Mouse (Mus musculus): ENCODE results near the gene Relt. TPM values are rescaled to one million over a fixed set of nuclear protein-coding genes. Genes with fewer than 3 reads are reported as not detected.

Relt gene
- total and polyA plus RNA-seq, 3 experiments = 24.5 to 31.1 (median 29.9) TPM

GRCm38 (mm10) chr7:100902451-100903137 is 39.3 kb upstream of the Relt start:
- H3K4me1 ChIP-seq (ENCODE audit: control insufficient read depth in 1 of 2, insufficient read depth in 2 of 2) = peaks cover 0 to 21% of the 10 kb centered on the region in 2 experiments; a peak in 2 of 4 replicates
- no peak overlapping the region for H3K4me2 ChIP-seq (ENCODE audit: insufficient read depth, low read depth, poor library complexity, severe bottlenecking)
- H3K27ac ChIP-seq (ENCODE audit: insufficient read depth, low read depth) = no peak overlapping the region
- dilution Hi-C loops (cut with MboI; ENCODE audit: extremely low pct_ligation_motif_present, extremely low pct_unique_long_range_greater_than_20kb, low sequenced_read_pairs) (no loop called here), in situ Hi-C loops (cut with MboI; ENCODE audit: low pct_ligation_motif_present, low pct_unique_long_range_greater_than_20kb, low sequenced_read_pairs) (no loop called here)
- H3K79me2 ChIP-seq (replicated peaks; ENCODE audit: control insufficient read depth, extremely low read depth, insufficient read depth, poor library complexity, severe bottlenecking) = no peaks in the 10 kb centered on the region
- no peak overlapping the region for H3K9ac ChIP-seq (ENCODE audit: insufficient read depth, low read depth)
- DNase-seq (ENCODE audit: extremely low read depth) = no peak
- no peaks in the 10 kb centered on the region for H3K9me3 ChIP-seq (replicated peaks; ENCODE audit: low read length)
- no peaks in the 10 kb centered on the region for H3K36me3 ChIP-seq (replicated peaks in 1 of 2; ENCODE audit: control insufficient read depth in 1 of 2, insufficient read depth in 1 of 2, low read length in 1 of 2)
- no peak overlapping the region for H3K4me3 ChIP-seq (replicated peaks in 1 of 3; ENCODE audit: low read depth in 2 of 3, low read length in 2 of 3, poor library complexity in 1 of 3)
- TF ChIP-seq JUND (conservative IDR thresholded peaks at IDR 0.05; ENCODE audit: low read depth, low read length) (no peak), CTCF (conservative IDR thresholded peaks at IDR 0.05 in 1 of 2, IDR thresholded peaks at IDR 0.05 in 1 of 2; ENCODE audit: low read depth in 2 of 2, low read length in 2 of 2) (peak; percentile 58 to 71), EP300 (IDR thresholded peaks at IDR 0.05; ENCODE audit: low read length) (no peak), RAD21 (IDR thresholded peaks at IDR 0.05; ENCODE audit: low read depth, low read length) (peak; percentile 5), USF2 (conservative IDR thresholded peaks at IDR 0.05; ENCODE audit: low read depth, low read length) (no peak), SMC3 (IDR thresholded peaks at IDR 0.05; ENCODE audit: low read depth, low read length) (peak; percentile 25; the same call in 1 of the 2 replicates)
- H3K27me3 ChIP-seq (replicated peaks) = peaks cover 3% of the 10 kb centered on the region

- Histone ChIP-seq H3K4me2 (ENCODE audit: insufficient read depth, low read depth, poor library complexity, severe bottlenecking) (no peak overlapping the region), H3K36me3 (replicated peaks in 1 of 2; ENCODE audit: control insufficient read depth in 1 of 2, insufficient read depth in 1 of 2, low read length in 1 of 2) (no peaks in the 10 kb centered on the region), H3K4me3 (replicated peaks in 1 of 3; ENCODE audit: low read depth in 2 of 3, low read length in 2 of 3, poor library complexity in 1 of 3) (no peak overlapping the region), H3K4me1 (ENCODE audit: control insufficient read depth in 1 of 2, insufficient read depth in 2 of 2) (peaks cover 3 to 19% of the 10 kb centered on the region in 2 experiments), H3K79me2 (replicated peaks; ENCODE audit: control insufficient read depth, extremely low read depth, insufficient read depth, poor library complexity, severe bottlenecking) (no peaks in the 10 kb centered on the region), H3K27me3 (replicated peaks) (peaks cover 21% of the 10 kb centered on the region), H3K27ac (ENCODE audit: insufficient read depth, low read depth) (no peak overlapping the region), H3K9me3 (replicated peaks; ENCODE audit: low read length) (no peaks in the 10 kb centered on the region), H3K9ac (ENCODE audit: insufficient read depth, low read depth) (no peak overlapping the region)
- no peak for DNase-seq (ENCODE audit: extremely low read depth)
- dilution Hi-C loops (cut with MboI; ENCODE audit: extremely low pct_ligation_motif_present, extremely low pct_unique_long_range_greater_than_20kb, low sequenced_read_pairs) = no loop called here
- TF ChIP-seq USF1 (IDR thresholded peaks at IDR 0.05; ENCODE audit: low read depth, low read length) (no peak), IRF4 (IDR thresholded peaks at IDR 0.05; ENCODE audit: low read depth, low read length) (no peak), POLR2AphosphoS2 (IDR thresholded peaks at IDR 0.05; ENCODE audit: low read depth, low read length) (no peak), UBTF (IDR thresholded peaks at IDR 0.05; ENCODE audit: low read depth, low read length) (no peak), MEF2A (IDR thresholded peaks at IDR 0.05; ENCODE audit: borderline replicate concordance, low read depth, low read length) (no peak), ZKSCAN1 (IDR thresholded peaks at IDR 0.05; ENCODE audit: borderline replicate concordance, low read depth, low read length) (no peak), ZC3H11A (IDR thresholded peaks at IDR 0.05; ENCODE audit: low read depth, low read length) (no peak), MYC (IDR thresholded peaks at IDR 0.05; ENCODE audit: low read depth, low read length) (no peak), ZMIZ1 (IDR thresholded peaks at IDR 0.05; ENCODE audit: low read depth, low read length) (no peak)
- in situ Hi-C loops (cut with MboI; ENCODE audit: low pct_ligation_motif_present, low pct_unique_long_range_greater_than_20kb, low sequenced_read_pairs) = no loop called here
Observed at GRCm38 (mm10) chr7:100897828-100898227, 34.6 kb upstream of the Relt start.

All from CH12.LX (cell line).